8 mouse cellular contexts compared by ENCODE assay signal in the genomic region with DNA sequence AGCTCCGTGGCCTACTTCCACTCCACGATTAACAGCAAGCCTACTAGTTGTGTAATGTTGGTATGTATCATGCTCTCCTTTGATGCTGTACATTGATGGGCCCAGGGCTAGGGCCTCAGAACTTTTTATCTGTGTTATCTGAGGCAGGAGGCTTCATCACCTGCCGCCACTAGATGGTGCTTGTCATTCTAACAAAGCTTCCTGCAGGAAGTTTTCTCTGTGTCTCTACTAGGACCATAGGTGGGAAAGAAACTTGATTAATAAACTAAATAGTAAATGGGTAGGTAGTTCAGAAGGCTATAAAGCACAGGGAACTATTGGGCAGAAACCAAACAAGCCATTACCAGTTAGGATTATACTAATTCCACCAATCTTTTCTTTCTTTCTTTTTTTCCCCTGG. TPM values are rescaled to one million over a fixed set of nuclear protein-coding genes. Genes with fewer than 3 reads are reported as not detected.
DNase-seq lines count a peak whose midpoint lies in the region; ATAC-seq lines count a peak whose summit lies in the region.

No protein-coding gene starts in this region.

- H3K27ac ChIP-seq in neural tube, embryonic 15.5 days (replicated peaks) = no peak overlapping the region

- H3K4me1 ChIP-seq in neural tube, embryonic 15.5 days = peaks cover 15% of the 10 kb centered on the region

- 23% methylated on average over 3 of the region's 3 CpGs for WGBS in neural tube, embryonic 15.5 days

- H3K27me3 ChIP-seq in neural tube, embryonic 15.5 days (replicated peaks) = peaks cover 7% of the 10 kb centered on the region; the same call in 1 of the 2 replicates

- 0 out of 2 replicates have a peak, but pooled peaks have one; percentile 18 for ATAC-seq in neural tube, embryonic 15.5 days (ENCODE audit: low FRiP score)

- peak; percentile 33 for DNase-seq in gastrocnemius, adult 18-20 months (ENCODE audit: low spot score)
- DNase-seq in gastrocnemius, adult 8-10 months (ENCODE audit: low spot score in 2 of 2) = no peak
- peak; percentile 7 for DNase-seq in thymus, postnatal 14 days
- DNase-seq in thymus, adult 18-20 months = no peak
- DNase-seq in embryo, embryonic 10.5 days (ENCODE audit: low spot score) = peak; percentile 75
- DNase-seq in layer of hippocampus, postnatal 14 days (ENCODE audit: low spot score in 2 of 2) = peak; percentile 21 to 39
- no peak for DNase-seq in ovary, postnatal 36 days (ENCODE audit: low spot score)

- no peaks in the 10 kb centered on the region for H3K36me3 ChIP-seq in neural tube, embryonic 15.5 days

- H3K4me3 ChIP-seq in neural tube, embryonic 15.5 days (replicated peaks) = no peak overlapping the region

- no peaks in the 10 kb centered on the region for H3K9me3 ChIP-seq in neural tube, embryonic 15.5 days (replicated peaks)

- no peak overlapping the region for H3K9ac ChIP-seq in neural tube, embryonic 15.5 days (replicated peaks)

- no peak overlapping the region for H3K4me2 ChIP-seq in neural tube, embryonic 15.5 days

RNA-seq across cellular contexts. Expression of gene Slc4a4, which starts 2.5 kb away (rescaled TPM):
- 10 to 100 TPM; 18.2 to 21.3 TPM for total RNA-seq in gastrocnemius, adult 18-20 months (2021)
- 10 to 100 TPM; 20.2 to 38.8 (median 23.6) TPM for total RNA-seq in gastrocnemius, adult 8-10 months (2022)
- 100 to 1,000 TPM; 154 to 169 TPM for total RNA-seq in layer of hippocampus, postnatal 14 days (2021)
- 12.2 and 13.4 TPM in 2 replicates for polyA plus RNA-seq in neural tube, embryonic 15.5 days (2015; fragmentation: Nextera tagmentation; extraction: Ambion mirVana)

Comparison
In these comparisons a context has a peak if more than half of its experiments do, and no peak if none do; other contexts are left out.
1. DNase-seq: peak in gastrocnemius, adult 18-20 months (single experiment), thymus, postnatal 14 days (single experiment), embryo, embryonic 10.5 days (single experiment) and layer of hippocampus, postnatal 14 days (2 of 2); none in gastrocnemius, adult 8-10 months (0 of 2), thymus, adult 18-20 months (0 of 2) and ovary, postnatal 36 days (single experiment).